Mouse (Mus musculus) neutrophil, adult 5-6 weeks (primary cell): ENCODE measurements at regions not wholly inside any gene's neighbourhood (a gene's known extent, or its start where the extent isn't known, plus 50 kb on each side); places are given as distances from the start of the nearest gene placed in this dataset.

Experiments used
- ATAC-seq: fragments of 151-379, 151-347 bp; 2 replicates; pipeline ENCODE4 v1.8.0; 2017; ENCODE audit warnings: mild to moderate bottlenecking, moderate TSS enrichment; ENCODE audit not compliant: insufficient number of reproducible peaks, poor library complexity, low FRiP score, severe bottlenecking; ENCODE audit errors: extremely low read depth

DNA sequence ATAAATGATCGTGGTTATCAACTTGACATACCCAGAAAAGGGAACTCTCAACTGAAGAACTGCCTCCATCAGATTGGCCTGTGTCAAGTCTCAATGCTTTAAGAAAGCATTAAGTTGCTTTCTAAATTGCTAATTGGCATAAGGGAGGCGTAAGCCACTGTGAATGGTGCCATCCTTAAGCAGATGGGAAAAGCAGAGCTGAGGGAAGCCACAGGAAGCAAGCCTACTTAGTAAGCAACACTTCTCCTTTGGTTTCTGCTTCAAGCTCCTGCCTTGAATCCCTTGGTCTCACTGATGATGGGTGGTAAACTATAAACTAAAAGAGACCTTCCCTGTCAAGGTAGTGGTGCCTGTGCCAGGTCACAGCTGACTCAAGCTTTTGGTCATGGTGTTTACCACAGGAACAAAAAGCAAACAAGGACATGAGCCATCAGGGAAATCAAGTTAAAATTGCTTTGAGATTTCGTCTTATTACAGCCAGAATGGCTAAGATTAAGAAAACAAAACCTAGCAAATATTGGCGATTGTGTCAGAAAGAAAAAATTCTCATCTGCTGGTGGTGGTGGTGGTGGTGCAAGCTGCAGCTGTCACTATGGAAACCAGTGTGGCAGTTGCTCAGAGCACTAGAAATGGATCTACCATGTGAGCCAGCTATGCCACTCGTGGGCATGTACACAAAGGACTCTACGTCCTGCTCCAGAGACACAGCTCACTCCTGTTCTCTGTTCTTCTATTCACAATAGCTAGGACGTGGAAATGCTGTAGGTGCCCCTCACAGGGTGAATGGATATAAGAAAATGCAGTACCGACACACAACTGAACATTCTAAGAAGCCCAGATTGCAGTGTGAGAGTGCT lies 217.9 kb downstream of the Gm12728 start:
- ATAC-seq: no peak

DNA sequence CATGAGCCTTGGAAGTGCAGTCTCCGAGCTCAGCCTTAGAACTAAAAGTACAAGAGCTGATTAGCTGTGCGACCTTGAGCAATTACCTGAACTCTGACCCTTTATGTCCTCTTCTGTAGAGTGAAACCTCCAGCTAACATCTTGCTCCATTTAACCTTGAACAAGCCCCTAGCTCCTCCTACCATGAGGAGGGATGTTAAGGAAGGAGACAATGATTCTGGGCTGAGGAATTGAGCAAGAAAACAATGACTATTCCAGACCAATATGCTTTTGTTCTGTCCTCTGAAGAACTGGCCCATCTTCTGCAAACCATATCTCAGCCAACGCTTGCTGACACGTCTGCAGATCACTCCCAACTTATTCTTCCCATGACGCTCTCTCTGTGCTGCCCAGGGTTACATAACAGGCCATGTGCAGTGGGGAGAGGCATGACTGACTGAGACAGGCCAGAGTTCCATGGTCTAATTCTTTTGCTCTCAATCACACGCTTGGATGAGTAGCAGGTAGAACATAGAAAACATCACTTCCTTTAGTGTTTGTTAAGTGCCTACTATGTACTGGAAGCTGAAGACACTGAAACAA lies 227.5 kb downstream of the Gm12728 start:
- ATAC-seq: no peak

DNA sequence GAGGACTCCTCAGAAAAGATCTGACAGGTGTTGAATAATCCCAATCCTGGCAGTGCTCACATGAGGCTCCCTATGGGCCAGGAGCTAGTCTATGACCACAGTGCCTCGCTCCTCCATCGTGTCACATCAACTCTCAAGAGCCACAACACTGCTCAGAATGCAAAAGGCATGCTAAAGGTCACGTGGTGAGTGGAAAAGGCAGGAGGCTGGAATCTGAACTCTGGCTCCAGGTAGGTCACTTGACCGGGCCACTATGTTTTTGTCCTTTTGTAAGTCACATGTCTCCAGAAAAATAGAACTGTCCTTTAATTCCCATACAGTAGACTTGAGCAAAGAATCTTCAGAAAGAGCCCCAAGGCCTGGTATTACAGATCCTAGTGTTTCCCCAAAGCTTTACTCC lies 229.3 kb downstream of the Gm12728 start:
- ATAC-seq: no peak

DNA sequence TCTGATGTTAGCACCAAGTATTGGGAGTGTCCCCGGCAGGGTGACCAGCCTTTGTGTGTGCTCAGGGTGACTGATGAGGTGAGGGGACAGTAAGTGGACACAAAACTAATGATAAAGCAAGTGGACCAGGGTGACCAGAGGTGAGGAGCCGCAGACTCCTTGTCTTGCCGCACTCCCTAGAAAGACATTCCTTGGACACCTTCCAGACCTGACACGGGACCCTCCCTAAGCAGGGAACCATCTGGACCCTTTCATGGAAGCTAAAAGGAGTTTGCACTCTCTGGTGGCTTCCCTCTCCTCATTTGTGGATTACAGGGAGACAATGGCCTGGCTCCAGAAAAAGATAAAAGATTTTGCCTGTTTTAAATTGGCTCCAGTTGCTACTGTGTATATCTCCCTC lies 230.7 kb downstream of the Gm12728 start:
- no peak for ATAC-seq

DNA sequence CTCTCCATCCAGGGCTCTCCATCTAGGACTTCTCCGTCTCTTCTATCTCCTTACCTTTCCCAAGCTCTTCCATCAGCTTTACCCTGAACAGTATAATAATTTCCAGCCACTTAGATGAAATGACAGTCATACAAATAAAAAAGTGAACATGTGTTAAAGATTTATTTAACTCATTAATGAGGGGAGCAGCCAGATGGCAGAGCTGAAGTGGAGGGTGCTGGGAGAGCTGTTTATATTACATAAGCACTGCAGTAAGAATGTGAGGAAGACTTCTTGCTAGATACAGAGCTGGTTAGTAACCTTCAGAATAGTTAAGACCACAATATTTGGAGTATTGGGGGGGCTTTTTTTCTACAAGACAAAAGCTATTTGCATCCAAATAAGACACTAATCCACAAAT lies 234.9 kb downstream of the Gm12728 start:
- ATAC-seq: no peak

DNA sequence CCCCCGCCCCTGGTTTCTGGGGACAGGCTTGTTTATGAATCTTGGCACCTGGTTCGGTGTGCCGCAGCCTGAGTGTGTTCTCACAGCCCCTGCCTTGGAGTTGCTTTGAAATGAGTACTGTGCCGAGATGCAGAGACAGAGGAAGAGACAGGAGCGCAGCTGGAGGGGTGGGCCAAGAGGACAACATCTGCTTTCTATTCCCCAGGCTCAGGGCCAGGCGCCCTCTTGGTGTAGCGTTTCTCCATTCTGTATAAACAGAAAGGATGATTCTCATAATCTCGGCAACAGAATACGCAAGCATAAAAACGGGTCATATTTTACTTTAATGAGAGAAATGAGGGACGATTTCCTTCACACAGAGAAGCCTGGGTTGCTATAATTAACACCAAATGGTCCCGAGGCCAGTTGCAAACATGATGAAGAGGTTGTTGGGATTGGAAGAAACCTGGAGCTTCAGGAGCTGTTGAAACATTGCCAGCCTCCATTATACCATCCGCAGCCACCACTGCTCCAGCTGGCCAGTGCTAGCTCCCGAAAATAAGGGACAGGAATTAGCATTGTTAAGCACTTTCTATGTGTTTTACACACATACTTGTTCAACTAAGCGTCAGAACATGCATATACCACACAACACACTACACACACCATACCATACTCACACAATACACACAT lies 236.4 kb downstream of the Gm12728 start:
- no peak for ATAC-seq

DNA sequence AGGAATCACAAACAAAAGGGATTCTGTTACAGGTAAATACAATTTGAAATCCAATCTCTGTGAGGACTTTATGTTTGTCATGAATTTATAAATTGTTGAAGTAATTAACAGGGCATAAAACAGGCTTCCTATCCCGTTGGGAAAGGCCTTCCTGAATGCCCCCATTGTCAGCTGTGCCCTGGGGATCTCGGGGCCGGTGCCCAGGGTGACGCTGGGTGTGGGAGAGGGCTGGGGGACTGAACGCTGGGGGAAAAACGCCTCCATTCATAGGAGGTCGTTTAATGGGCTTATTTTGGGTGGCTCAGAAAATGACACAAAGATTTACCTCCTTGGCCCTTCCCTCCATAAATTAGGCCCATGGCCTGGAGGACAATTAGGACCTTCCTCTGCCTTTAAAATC lies 250.7 kb downstream of the Gm12728 start:
- ATAC-seq: no peak

DNA sequence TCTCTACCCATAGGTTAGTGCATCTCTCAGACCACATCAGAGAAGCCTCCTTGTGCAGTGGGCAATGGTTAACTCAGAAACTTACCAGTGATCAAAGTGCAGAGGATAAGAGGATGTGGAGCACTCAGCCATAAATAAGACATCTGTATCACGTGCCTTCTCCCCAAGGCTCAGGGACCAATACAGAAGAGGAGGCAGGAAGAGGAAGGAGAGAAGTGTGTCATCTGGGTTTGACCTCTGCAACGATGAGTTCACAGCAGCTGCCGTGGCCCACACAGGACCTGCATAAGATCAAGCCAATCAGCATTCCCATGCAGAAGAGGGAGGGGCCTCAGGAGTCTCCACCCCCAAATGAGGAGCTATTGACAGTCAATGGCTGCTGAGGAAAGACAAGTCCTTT lies 252.8 kb downstream of the Gm12728 start:
- ATAC-seq: no peak

DNA sequence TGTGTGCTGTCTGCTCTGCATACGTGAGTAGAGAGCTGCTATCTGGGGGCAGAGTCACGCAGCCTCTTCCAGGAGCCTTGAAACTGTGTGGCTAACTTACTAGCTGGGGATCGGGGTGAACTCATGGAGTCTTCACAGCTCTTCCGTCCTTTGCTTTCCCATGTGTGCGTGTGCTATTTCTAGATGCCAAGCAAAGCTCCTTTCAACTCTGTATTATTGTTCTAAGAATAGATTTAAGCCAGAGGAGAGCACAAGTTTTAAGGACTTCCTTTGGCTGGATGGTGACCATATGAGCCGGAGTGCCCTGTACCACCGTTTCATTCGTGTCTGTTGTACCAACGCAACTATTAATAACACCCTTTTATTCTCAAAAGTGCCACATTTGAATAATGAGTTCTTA lies 254.0 kb downstream of the Gm12728 start:
- ATAC-seq: no peak

DNA sequence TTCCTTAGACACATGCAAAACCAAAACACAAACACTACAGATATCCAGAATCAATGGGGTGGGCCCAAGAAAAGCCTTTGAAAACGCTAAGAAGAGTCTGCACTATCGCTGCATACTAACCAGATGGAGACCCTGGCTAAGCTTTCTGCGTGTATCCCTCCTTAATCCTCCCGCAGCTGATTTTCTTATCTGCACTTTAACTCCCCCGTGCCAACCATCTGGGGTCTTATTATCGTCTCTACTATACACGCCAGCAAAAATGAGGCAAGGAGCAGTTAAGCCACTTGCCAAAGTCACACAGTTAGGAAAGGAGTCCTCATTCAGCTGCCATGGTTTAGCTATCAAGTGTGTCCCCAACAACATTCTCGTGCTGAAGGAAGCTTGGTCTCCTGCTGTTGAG lies 258.4 kb downstream of the Gm12728 start:
- ATAC-seq: no peak

DNA sequence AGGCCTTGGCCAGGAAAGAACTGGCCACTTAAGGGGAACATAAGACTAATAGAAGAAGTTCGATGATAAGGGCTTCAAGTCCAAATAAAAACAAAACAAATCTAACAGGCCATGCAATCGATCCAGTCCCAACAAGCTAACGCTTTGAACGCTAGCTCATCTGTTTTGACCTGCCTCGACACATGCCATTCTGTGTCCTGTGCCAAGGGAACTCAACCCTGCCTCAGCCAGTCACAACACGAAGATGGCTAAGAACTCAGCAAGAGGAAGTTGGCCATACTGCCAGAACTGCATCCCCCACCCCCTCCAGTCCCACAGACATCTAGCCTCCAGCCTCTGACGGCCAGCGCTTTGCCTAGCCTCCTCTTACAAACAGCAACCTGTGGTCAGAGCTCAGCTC lies 259.1 kb downstream of the Gm12728 start:
- no peak for ATAC-seq

DNA sequence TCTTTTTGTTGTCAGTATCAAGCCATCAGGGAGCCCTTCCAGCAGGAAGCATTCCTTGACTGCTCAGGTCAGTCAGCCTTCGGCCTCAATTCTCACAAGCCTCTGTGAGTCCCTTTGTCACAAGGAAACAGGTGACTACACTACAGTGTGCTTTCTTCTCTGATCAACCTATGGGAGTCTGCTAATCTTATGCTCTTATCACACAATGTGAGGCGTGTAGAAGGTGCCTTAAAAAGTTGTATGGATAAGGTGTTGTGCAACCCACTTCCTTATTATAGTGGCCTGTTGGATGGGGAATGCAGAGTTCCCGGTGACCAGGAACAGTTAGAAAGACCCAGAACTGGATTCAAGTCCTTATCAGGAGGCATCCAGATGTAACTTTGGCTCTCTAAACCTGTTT lies 260.2 kb downstream of the Gm12728 start:
- no peak for ATAC-seq

DNA sequence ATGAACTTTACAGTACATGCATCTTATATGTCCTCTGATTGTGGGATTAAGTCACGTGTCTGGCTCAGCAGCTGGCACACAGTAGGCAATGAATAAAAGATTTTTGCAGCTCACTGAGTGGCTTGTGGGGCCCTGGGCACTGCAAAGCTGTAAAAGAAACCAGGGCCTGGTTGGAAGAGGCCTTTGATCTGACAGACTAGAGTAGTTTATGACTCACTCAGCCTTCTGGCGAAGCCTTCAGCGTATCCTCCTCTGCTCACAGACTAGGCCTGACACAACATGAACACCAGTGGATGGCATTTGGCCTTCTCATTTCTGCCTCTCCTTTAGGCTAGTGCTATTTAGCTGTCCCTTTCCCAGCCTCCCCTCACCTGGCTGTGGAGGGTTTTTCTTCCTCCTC lies 260.6 kb downstream of the Gm12728 start:
- no peak for ATAC-seq

DNA sequence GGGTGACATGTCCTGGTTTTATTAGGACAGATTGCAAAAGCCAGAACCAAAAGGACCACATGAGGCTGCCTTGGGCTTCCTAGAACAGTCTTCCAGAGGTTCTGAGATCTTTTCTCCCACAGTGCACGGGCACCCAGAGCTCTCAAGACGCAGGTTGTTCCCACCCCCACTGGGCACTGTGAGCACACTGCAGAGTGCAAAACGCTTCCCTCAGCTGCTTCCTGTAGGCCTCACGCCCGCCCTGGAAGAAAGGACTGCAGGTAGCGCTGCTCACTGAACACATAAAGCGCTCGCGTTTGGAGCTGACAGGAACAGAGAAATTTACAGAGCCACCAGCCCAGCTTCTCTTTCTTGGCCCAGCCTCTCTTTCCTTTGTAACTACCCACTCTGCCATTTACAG lies 262.5 kb upstream of the Usp24 start:
- no peak for ATAC-seq

DNA sequence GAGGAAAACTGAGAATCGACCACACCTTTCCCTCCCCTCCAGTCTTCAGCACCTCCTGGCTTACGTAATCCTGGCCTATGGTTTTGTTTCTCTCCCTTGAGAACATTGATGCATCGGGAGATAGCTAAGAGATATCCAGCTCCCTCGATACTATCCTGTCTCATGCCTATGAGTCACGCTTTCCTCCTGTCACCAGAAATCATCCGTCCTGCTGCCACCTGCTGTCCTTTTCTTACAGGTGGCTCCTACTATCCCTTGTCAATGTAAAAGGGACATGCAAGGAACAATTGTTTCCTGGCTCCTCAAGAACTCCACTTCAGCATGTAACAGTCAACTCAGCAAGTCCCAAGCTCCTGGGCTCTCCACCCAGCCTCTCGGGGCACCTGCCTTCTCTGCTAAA lies 261.7 kb upstream of the Usp24 start:
- ATAC-seq: no peak

DNA sequence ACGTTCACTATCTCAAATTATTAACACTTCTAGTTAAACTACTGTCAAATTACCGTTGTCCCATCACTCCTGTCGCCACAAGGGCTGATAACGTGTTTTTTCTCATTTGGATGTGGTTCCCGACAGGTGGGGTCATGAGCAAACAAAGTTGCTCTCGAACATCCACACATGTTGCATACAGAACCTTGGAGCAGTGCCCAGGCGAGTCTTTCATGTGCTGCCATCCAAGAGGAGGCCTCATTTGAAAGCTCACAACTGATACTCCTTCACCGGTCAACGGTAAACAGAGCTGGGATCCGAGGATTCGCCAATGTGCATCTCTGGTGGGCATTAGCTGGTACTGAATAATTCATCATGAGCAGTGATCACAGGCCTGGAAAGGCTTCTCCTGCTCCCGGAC lies 253.4 kb upstream of the Usp24 start:
- ATAC-seq: no peak

DNA sequence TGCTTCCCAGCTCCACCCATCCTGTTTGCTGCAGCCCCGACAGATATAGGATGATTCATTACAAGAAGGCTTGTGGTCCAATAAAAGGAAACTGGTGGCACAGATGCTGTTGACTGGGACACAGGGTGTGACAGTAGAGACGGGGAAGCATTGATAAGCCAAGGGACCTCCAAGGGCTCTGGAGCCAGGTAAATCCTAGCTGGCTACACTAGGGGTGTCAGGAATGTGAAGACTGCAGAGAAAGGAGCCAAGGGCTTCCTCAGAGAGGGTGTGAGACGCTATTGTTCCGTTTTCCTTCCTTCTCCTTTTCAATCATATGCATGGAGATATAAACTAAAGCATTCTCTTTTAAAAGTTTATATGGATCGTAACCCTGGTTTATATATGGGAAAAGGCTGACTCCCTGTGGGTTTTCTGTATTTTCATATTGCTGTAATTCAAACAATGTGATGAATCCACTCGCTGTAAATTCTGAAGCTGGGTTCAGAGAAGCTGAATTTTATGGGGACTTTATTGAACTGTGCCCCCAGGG lies 252.1 kb upstream of the Usp24 start:
- no peak for ATAC-seq

DNA sequence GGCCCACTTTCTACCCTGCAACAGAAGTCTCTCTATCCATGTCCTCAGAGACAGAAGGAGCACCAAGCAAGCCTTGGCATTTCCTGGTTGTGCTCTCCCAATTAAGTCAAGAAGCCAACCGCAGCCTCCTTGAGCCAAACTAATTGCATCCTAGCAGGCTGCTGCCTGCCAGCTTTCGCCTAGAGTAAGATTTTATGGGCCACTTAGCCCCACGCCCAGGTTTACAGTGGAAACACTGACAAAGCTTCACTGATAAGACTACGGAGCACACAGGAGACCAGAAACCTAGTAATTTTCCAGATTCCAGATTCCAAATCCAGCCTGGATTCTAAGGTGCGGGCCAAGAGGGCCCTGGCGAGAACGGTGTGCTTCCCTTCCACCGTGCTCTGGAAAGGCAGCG lies 249.0 kb upstream of the Usp24 start:
- no peak for ATAC-seq

DNA sequence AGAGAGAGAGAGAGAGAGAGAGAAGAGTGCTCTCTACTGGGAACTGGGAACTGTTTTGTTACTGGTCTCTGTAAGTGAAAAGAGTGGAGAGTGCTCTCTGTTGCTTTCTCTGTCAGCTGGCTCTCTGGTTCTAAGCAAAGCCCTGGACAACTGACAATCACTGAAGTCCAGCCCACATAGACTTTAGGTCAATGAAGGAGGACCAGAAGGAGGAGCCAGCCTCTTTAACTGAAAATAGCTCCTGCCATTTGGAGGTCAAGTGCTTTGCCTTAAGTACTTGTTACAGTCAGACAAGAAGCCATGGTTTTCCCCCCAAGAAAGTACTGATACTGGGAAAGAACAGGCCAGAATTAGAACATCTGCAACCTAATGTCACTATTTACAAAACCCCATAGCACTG lies 232.5 kb upstream of the Usp24 start:
- ATAC-seq: no peak
